Mouse (Mus musculus) common myeloid progenitor, adult 5-6 weeks (primary cell): ENCODE measurements around the gene Chrnb1. TPM values are rescaled to one million over a fixed set of nuclear protein-coding genes. Genes with fewer than 3 reads are reported as not detected.

Source experiments
- ATAC-seq: replicated peaks from 2 replicates; pipeline ENCODE4 v1.8.0; 2016; ENCODE audit warnings: low read depth, mild to moderate bottlenecking, moderate TSS enrichment, inconsistent platforms; ENCODE audit not compliant: poor library complexity, severe bottlenecking
- total RNA-seq: library from RNA; stranded (forward); fragments of 200-1000, 187-1606 nt; gene quantifications from 2 replicates; pipeline ENCODE4 v1.2.3, GENCODE M21; 2017

Gene Chrnb1
- total RNA-seq, 1 experiment from 2014 or later, result 0.27 TPM

- no peak for ATAC-seq
Observed at GRCm38 (mm10) chr11:69754701-69755100, 41.0 kb downstream of the Chrnb1 start.

- ATAC-seq, result no peak
Observed at GRCm38 (mm10) chr11:69754233-69754632, 41.5 kb downstream of the Chrnb1 start.

GRCm38 (mm10) chr11:69752686-69753085, 43.1 kb downstream of the Chrnb1 start:
- ATAC-seq, result no peak

GRCm38 (mm10) chr11:69751635-69752034, 44.1 kb downstream of the Chrnb1 start:
- 0 out of 2 replicates have a peak, but pooled peaks have one; percentile 32 for ATAC-seq

Other genes with a start within 250 kb of the Chrnb1 start
- 0.68 TPM in 1 of 2 replicates, not detected in the other for gene Dnah2, start 246.8 kb downstream of the Chrnb1 start, total RNA-seq
- gene Efnb3, start 235.7 kb downstream of the Chrnb1 start, total RNA-seq, result 0.55 TPM in 1 of 2 replicates, not detected in the other
- gene Wrap53, start 215.7 kb downstream of the Chrnb1 start, total RNA-seq, result 5.0 and 8.0 TPM in 2 replicates
- 78.8 and 104 TPM in 2 replicates for gene Trp53, start 215.6 kb downstream of the Chrnb1 start, total RNA-seq
- 16.9 and 26.2 TPM in 2 replicates for gene Atp1b2, start 190.0 kb downstream of the Chrnb1 start, total RNA-seq
- not detected in 2 replicates for gene Shbg, start 178.0 kb downstream of the Chrnb1 start, total RNA-seq
- not detected in 2 replicates for gene Sat2, start 173.9 kb downstream of the Chrnb1 start, total RNA-seq
- 38.9 and 44.1 TPM in 2 replicates for gene Fxr2, start 163.0 kb downstream of the Chrnb1 start, total RNA-seq
- gene Sox15, start 140.6 kb downstream of the Chrnb1 start, total RNA-seq, result 0.87 TPM in 1 of 2 replicates, not detected in the other
- 51.8 and 56.8 TPM in 2 replicates for gene Mpdu1, start 133.3 kb downstream of the Chrnb1 start, total RNA-seq
- 11.0 and 29.0 TPM in 2 replicates for gene Cd68, start 129.8 kb downstream of the Chrnb1 start, total RNA-seq
- 895 and 933 TPM in 2 replicates for gene Eif4a1, start 123.5 kb downstream of the Chrnb1 start, total RNA-seq
- 75.7 and 92.7 TPM in 2 replicates for gene Senp3, start 113.9 kb downstream of the Chrnb1 start, total RNA-seq
- gene Tnfsf13, start 110.2 kb downstream of the Chrnb1 start, total RNA-seq, result 7.7 and 11.1 TPM in 2 replicates
- gene Tnfsf12, start 100.1 kb downstream of the Chrnb1 start, total RNA-seq, result not detected in 2 replicates
- gene Tnfsfm13, start 99.8 kb downstream of the Chrnb1 start, total RNA-seq, result 2.1 and 3.0 TPM in 2 replicates
- gene Polr2a, start 37.3 kb downstream of the Chrnb1 start, total RNA-seq, result 59.3 and 132 TPM in 2 replicates
- not detected in 2 replicates for gene Slc35g3, start 34.0 kb downstream of the Chrnb1 start, total RNA-seq
- 2.2 and 2.6 TPM in 2 replicates for gene Zbtb4, start 30.0 kb downstream of the Chrnb1 start, total RNA-seq
- 2.5 TPM in 1 of 2 replicates, not detected in the other for gene Fgf11, start 5.9 kb upstream of the Chrnb1 start, total RNA-seq
- not detected in 2 replicates for gene Tmem102, start 9.7 kb upstream of the Chrnb1 start, total RNA-seq
- not detected in 2 replicates for gene Gm39566, start 19.4 kb upstream of the Chrnb1 start, total RNA-seq
- not detected in 2 replicates for gene Spem2, start 22.5 kb upstream of the Chrnb1 start, total RNA-seq
- not detected in 2 replicates for gene Spem1, start 26.2 kb upstream of the Chrnb1 start, total RNA-seq
- 6.5 and 8.6 TPM in 2 replicates for gene Nlgn2, start 41.8 kb upstream of the Chrnb1 start, total RNA-seq
- gene Tmem256, start 42.6 kb upstream of the Chrnb1 start, total RNA-seq, result 245 and 258 TPM in 2 replicates
- 24.6 and 31.0 TPM in 2 replicates for gene Plscr3, start 50.4 kb upstream of the Chrnb1 start, total RNA-seq
- gene Tnk1, start 62.8 kb upstream of the Chrnb1 start, total RNA-seq, result not detected in 2 replicates
- gene Tmem95, start 82.1 kb upstream of the Chrnb1 start, total RNA-seq, result not detected in 2 replicates
- 0.39 and 0.50 TPM in 2 replicates for gene Kctd11, start 85.5 kb upstream of the Chrnb1 start, total RNA-seq
- gene Acap1, start 99.6 kb upstream of the Chrnb1 start, total RNA-seq, result 73.1 and 81.7 TPM in 2 replicates
- gene 2810408A11Rik, start 105.0 kb upstream of the Chrnb1 start, total RNA-seq, result 5.5 and 5.9 TPM in 2 replicates
- gene Neurl4, start 105.1 kb upstream of the Chrnb1 start, total RNA-seq, result 26.9 and 32.3 TPM in 2 replicates
- gene Gps2, start 117.9 kb upstream of the Chrnb1 start, total RNA-seq, result 42.0 and 78.8 TPM in 2 replicates
- 854 and 864 TPM in 2 replicates for gene Eif5a, start 126.0 kb upstream of the Chrnb1 start, total RNA-seq
- gene Ybx2, start 139.9 kb upstream of the Chrnb1 start, total RNA-seq, result not detected in 2 replicates
- gene Slc2a4, start 152.2 kb upstream of the Chrnb1 start, total RNA-seq, result 0.78 TPM in 1 of 2 replicates, not detected in the other
- not detected in 2 replicates for gene Cldn7, start 168.8 kb upstream of the Chrnb1 start, total RNA-seq
- gene Ctdnep1, start 185.2 kb upstream of the Chrnb1 start, total RNA-seq, result 22.1 and 47.1 TPM in 2 replicates
- gene Elp5, start 186.6 kb upstream of the Chrnb1 start, total RNA-seq, result 41.2 and 47.0 TPM in 2 replicates
- 163 and 255 TPM in 2 replicates for gene Gabarap, start 195.2 kb upstream of the Chrnb1 start, total RNA-seq
- gene Phf23, start 199.8 kb upstream of the Chrnb1 start, total RNA-seq, result 40.9 and 59.2 TPM in 2 replicates
- gene Dvl2, start 204.7 kb upstream of the Chrnb1 start, total RNA-seq, result 12.6 and 13.1 TPM in 2 replicates
- 43.7 and 46.0 TPM in 2 replicates for gene Acadvl, start 219.5 kb upstream of the Chrnb1 start, total RNA-seq
- gene Dlg4, start 221.0 kb upstream of the Chrnb1 start, total RNA-seq, result 3.0 and 5.2 TPM in 2 replicates